Mouse (Mus musculus) neutrophil, adult 5-6 weeks (primary cell): ENCODE measurements around the gene Gm6902. TPM values are rescaled to one million over a fixed set of nuclear protein-coding genes. Genes with fewer than 3 reads are reported as not detected.
"Not testable (repeated sequence)": the region's sequence is repeated elsewhere in the genome, so short reads cannot be mapped to it uniquely, and the experiment has no call there.

Experiments used
- ATAC-seq: fragments of 151-379, 151-347 bp; 2 replicates; pipeline ENCODE4 v1.8.0; 2017; ENCODE audit warnings: mild to moderate bottlenecking, moderate TSS enrichment; ENCODE audit not compliant: insufficient number of reproducible peaks, poor library complexity, low FRiP score, severe bottlenecking; ENCODE audit errors: extremely low read depth
- total RNA-seq: library from RNA; stranded (forward); fragments of 200-1000 nt; gene quantifications from 2 replicates; pipeline ENCODE4 v1.2.3, GENCODE M21; 2017

Gene Gm6902
- not detected in 2 replicates for total RNA-seq

DNA sequence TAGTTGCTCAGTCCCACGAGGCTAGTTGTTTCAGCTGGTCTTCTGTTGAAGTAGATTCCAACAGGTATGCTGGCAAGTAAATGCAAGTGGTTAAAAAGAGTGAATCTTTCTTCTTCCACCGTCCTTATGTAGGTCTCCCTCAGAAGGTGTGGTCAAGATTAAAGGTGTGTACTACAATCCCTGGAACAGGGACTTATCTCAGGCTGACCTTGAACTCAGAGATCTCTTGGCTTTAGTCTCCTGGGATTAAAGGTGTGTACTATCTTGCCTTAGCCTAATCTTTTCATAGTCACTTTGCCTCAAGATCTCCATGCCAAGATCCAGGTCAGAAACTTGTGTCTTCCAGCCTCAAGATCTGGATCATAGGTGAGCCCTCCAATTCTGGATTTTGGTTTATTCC is at the start of gene Gm6902:
Gene Gm6902 (minus strand): TSS at position 101 of the 400 bp plus-strand sequence.
- not testable (repeated sequence) for ATAC-seq

DNA sequence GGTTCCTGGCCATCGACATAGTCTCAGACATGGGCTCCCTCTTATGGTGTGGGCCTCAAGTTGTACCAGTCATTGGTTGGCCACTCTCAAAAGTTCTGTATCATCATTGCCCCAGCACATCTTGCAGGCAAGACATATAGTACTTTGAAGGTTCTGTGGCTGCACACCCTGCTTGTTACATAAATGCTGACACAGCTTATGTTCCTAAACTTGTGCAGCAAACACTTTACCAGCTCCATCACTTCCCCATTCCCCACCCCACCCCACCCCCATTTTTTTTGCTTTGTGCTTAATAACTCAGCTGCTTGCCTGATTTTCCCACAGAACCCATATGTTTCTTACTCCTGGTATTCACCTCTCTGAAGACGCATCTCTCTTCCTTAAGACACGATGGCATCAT is 22.2 kb upstream of the Gm6902 start, which contains the start of gene Nlrp4e:
Gene Nlrp4e (plus strand): TSS at position 301 of the 400 bp plus-strand sequence.
- not testable (repeated sequence) for ATAC-seq

DNA sequence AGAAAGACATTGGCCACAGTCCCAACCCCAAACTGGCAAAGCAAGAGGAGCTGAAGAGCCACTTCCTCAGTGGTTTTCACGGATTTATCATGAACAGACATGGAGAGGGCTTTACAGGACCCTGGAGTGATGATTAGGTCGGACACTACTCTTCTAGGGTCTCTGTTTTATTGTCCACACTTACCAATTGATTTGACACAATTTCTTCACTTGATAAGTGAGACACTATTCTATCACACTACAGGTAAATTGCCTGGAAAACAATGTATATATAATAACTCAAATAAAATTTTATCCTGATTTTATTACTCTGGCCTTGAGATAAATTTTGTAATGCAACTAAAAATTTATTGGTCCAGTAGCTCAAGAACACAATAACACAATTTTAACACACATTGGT is 27.1 kb downstream of the Gm6902 start, which contains the start of gene Vmn1r166:
Gene Vmn1r166 (minus strand): TSS at position 101 of the 400 bp plus-strand sequence.
- ATAC-seq = not testable (repeated sequence)

Other genes starting within 250 kb of the Gm6902 start
- gene Vmn1r163, start 223.4 kb downstream of the Gm6902 start, total RNA-seq = not detected in 2 replicates
- not detected in 2 replicates for gene Gm8720, start 211.4 kb downstream of the Gm6902 start, total RNA-seq
- not detected in 2 replicates for gene Gm10662, start 134.4 kb downstream of the Gm6902 start, total RNA-seq
- gene Vmn1r165, start 61.6 kb downstream of the Gm6902 start, total RNA-seq = not detected in 2 replicates
- not detected in 2 replicates for gene Vmn1r166, start 27.2 kb downstream of the Gm6902 start, total RNA-seq
- not detected in 2 replicates for gene Nlrp4e, start 22.3 kb upstream of the Gm6902 start, total RNA-seq
- gene Nlrp5, start 107.0 kb upstream of the Gm6902 start, total RNA-seq = 0.12 TPM in 1 of 2 replicates, not detected in the other
- not detected in 2 replicates for gene Vmn1r167, start 228.3 kb upstream of the Gm6902 start, total RNA-seq